Mouse (Mus musculus) spleen, postnatal 36 days (tissue): ENCODE results near the gene Bptf.
"Not testable (repeated sequence)": the region's sequence is repeated elsewhere in the genome, so short reads cannot be mapped to it uniquely, and the experiment has no call there.

ENCODE experiments used
- DNase-seq, 2 experiments: peaks; one replicate each; pipeline ENCODE4 v3.0.0; 2022; ENCODE audit warnings: low spot score in 2 of 2, mixed read lengths in 1 of 2

Bptf gene

GRCm38 (mm10) chr11:107117789-107118188, 14.1 kb downstream of the Bptf start:
- no peak for DNase-seq

- no peak for DNase-seq
Observed at GRCm38 (mm10) chr11:107113881-107114557, 17.9 kb downstream of the Bptf start.

- DNase-seq = no peak
Observed at GRCm38 (mm10) chr11:107113112-107113511, 18.8 kb downstream of the Bptf start.

GRCm38 (mm10) chr11:107109669-107110068, 22.3 kb downstream of the Bptf start:
- no peak for DNase-seq

- no peak for DNase-seq
Observed at GRCm38 (mm10) chr11:107108892-107109291, 23.0 kb downstream of the Bptf start.

GRCm38 (mm10) chr11:107107725-107108078, 24.2 kb downstream of the Bptf start:
- no peak for DNase-seq

GRCm38 (mm10) chr11:107106978-107107724, 24.8 kb downstream of the Bptf start:
- DNase-seq = peak in 1 of 2 experiments; percentile 24

- DNase-seq = peak; percentile 59 to 60
Observed at GRCm38 (mm10) chr11:107106461-107106860, 25.5 kb downstream of the Bptf start.

GRCm38 (mm10) chr11:107105227-107105626, 26.7 kb downstream of the Bptf start:
- DNase-seq = peak; percentile 61 to 73

GRCm38 (mm10) chr11:107103736-107104135, 28.2 kb downstream of the Bptf start:
- DNase-seq = no peak

- DNase-seq = no peak
Observed at GRCm38 (mm10) chr11:107103224-107103589, 28.7 kb downstream of the Bptf start.

- peak; percentile 82 to 83 for DNase-seq
Observed at GRCm38 (mm10) chr11:107102465-107103223, 29.3 kb downstream of the Bptf start.

GRCm38 (mm10) chr11:107096973-107097372, 35.0 kb downstream of the Bptf start:
- no peak for DNase-seq

GRCm38 (mm10) chr11:107093871-107094270, 38.1 kb downstream of the Bptf start:
- no peak for DNase-seq

GRCm38 (mm10) chr11:107092637-107093036, 39.3 kb downstream of the Bptf start:
- DNase-seq = peak; percentile 14 to 33

GRCm38 (mm10) chr11:107085866-107086265, 46.1 kb downstream of the Bptf start:
- DNase-seq = no peak

- no peak for DNase-seq
Observed at GRCm38 (mm10) chr11:107083480-107083879, 48.4 kb downstream of the Bptf start.

GRCm38 (mm10) chr11:107065216-107065785, 66.6 kb downstream of the Bptf start:
- DNase-seq = no peak

- no peak for DNase-seq
Observed at GRCm38 (mm10) chr11:107064590-107064989, 67.3 kb downstream of the Bptf start.

- DNase-seq = no peak
Observed at GRCm38 (mm10) chr11:107063067-107063466, 68.9 kb downstream of the Bptf start.

- DNase-seq = no peak
Observed at GRCm38 (mm10) chr11:107060941-107061340, 71.0 kb downstream of the Bptf start.

- not testable (repeated sequence) for DNase-seq
Observed at GRCm38 (mm10) chr11:107059634-107060033, 72.3 kb downstream of the Bptf start.
